Mouse (Mus musculus) liver, embryonic 14.5 days (tissue): ENCODE data around the gene Hspb6.

Source experiments
- CTCF ChIP-seq: IDR thresholded peaks from 2 replicates; pipeline ENCODE4 v1.5.1; 2016; ENCODE audit warnings: antibody characterized with exemption, low read depth, control low read depth
- EP300 ChIP-seq: IDR thresholded peaks from 2 replicates; pipeline ENCODE4 v1.6.1; 2016; ENCODE audit warnings: antibody characterized with exemption, low read depth

- TF ChIP-seq CTCF: no peak
- TF ChIP-seq EP300: no peak
Measured at GRCm38 (mm10) chr7:30532931-30533330, 19.0 kb upstream of the Hspb6 start.
